ENCODE assay signal across 8 mouse cellular contexts in genomic region chr6:126740211-126741142, GRCm38 (mm10). TPM values are rescaled to one million over a fixed set of nuclear protein-coding genes. Genes with fewer than 3 reads are reported as not detected.
DNase-seq lines count a peak whose midpoint lies in the region; ATAC-seq and TF ChIP-seq lines count a peak whose summit lies in the region.

Kcna6 (minus strand) TSS chr6:126740674.

- H3K9ac ChIP-seq in ES-E14 (ENCODE audit: insufficient read depth, low read depth, low read length, poor library complexity, severe bottlenecking): peak within 1 kb of the TSS; percentile 12; the same call in 1 of the 2 replicates
- peak within 1 kb of the TSS; percentile 63 for H3K9ac ChIP-seq in forebrain, embryonic 13.5 days
- peak within 1 kb of the TSS; percentile 47 for H3K9ac ChIP-seq in midbrain, embryonic 11.5 days (ENCODE audit: low read length)

- no peaks in the 10 kb centered on the region; a peak in 1 of 4 replicates for H3K4me1 ChIP-seq in ES-E14 (ENCODE audit: control insufficient read depth in 2 of 2, insufficient read depth in 2 of 2, low read length in 2 of 2, poor library complexity in 1 of 2)
- peaks cover 11% of the 10 kb centered on the region for H3K4me1 ChIP-seq in forebrain, embryonic 13.5 days
- peaks cover 6% of the 10 kb centered on the region for H3K4me1 ChIP-seq in midbrain, embryonic 11.5 days (ENCODE audit: control insufficient read depth, insufficient read depth, low read length)

- DNase-seq in frontal cortex, postnatal 25 days (ENCODE audit: low spot score in 2 of 2): no peak
- peak; percentile 7 for DNase-seq in ES-E14 (ENCODE audit: low read depth, low spot score)
- DNase-seq in layer of hippocampus, adult 8-10 months (ENCODE audit: low spot score in 2 of 2): no peak
- DNase-seq in midbrain, embryonic 11.5 days (ENCODE audit: low spot score, missing footprints): peak; percentile 96
- no peak for DNase-seq in natural killer cell, adult 2 months (ENCODE audit: low spot score in 2 of 2)
- no peak for DNase-seq in adrenal gland, postnatal 25 days

- WGBS in forebrain, embryonic 13.5 days: 2% methylated on average over 35 of the region's 36 CpGs
- 2% methylated on average over 36 of the region's 36 CpGs for WGBS in midbrain, embryonic 11.5 days

- no peak within 1 kb of the TSS for H3K27ac ChIP-seq in ES-E14 (ENCODE audit: insufficient read depth, low read depth, low read length, poor library complexity, severe bottlenecking)
- H3K27ac ChIP-seq in forebrain, embryonic 13.5 days: no peak within 1 kb of the TSS; the same call in 1 of the 2 replicates
- H3K27ac ChIP-seq in midbrain, embryonic 11.5 days (ENCODE audit: low read depth, low read length): no peak within 1 kb of the TSS

- peak; percentile 19 for ATAC-seq in frontal cortex, adult (ENCODE audit: low TSS enrichment)
- ATAC-seq in forebrain, embryonic 13.5 days: peak; percentile 97
- ATAC-seq in midbrain, embryonic 11.5 days (ENCODE audit: low FRiP score): peak; percentile 92

- H3K27me3 ChIP-seq in forebrain, embryonic 13.5 days: peaks cover 47% of the 10 kb centered on the region
- peaks cover 20% of the 10 kb centered on the region for H3K27me3 ChIP-seq in midbrain, embryonic 11.5 days (ENCODE audit: control insufficient read depth, insufficient read depth, low read length)

- H3K4me2 ChIP-seq in forebrain, embryonic 13.5 days: peak within 1 kb of the TSS; percentile 91
- H3K4me2 ChIP-seq in midbrain, embryonic 11.5 days: peak within 1 kb of the TSS; percentile 93

- peak within 1 kb of the TSS; percentile 58 to 60 for H3K4me3 ChIP-seq in ES-E14 (ENCODE audit: insufficient read depth in 1 of 2, low read depth in 1 of 2, low read length in 2 of 2, poor library complexity in 1 of 2, severe bottlenecking in 1 of 2)
- peak within 1 kb of the TSS; percentile 55 for H3K4me3 ChIP-seq in forebrain, embryonic 13.5 days
- H3K4me3 ChIP-seq in midbrain, embryonic 11.5 days (ENCODE audit: low read depth, low read length): peak within 1 kb of the TSS; percentile 44

- no peaks in the 10 kb centered on the region for H3K36me3 ChIP-seq in ES-E14 (ENCODE audit: control insufficient read depth, insufficient read depth, low read length, poor library complexity, severe bottlenecking)
- H3K36me3 ChIP-seq in forebrain, embryonic 13.5 days (ENCODE audit: poor library complexity, severe bottlenecking): no peaks in the 10 kb centered on the region
- no peaks in the 10 kb centered on the region for H3K36me3 ChIP-seq in midbrain, embryonic 11.5 days (ENCODE audit: control insufficient read depth, insufficient read depth, low read length)

- in situ Hi-C loops in ES-E14 (cut with MboI; ENCODE audit: low sequenced_read_pairs in 2 of 2, unreplicated experiment in 2 of 2): no loop called here

- H3K9me3 ChIP-seq in ES-E14 (ENCODE audit: control insufficient read depth, insufficient read depth, low read depth, low read length): no peaks in the 10 kb centered on the region
- H3K9me3 ChIP-seq in forebrain, embryonic 13.5 days (replicated peaks): no peaks in the 10 kb centered on the region
- H3K9me3 ChIP-seq in midbrain, embryonic 11.5 days (ENCODE audit: control insufficient read depth, low read length): no peaks in the 10 kb centered on the region

TF ChIP-seq in ES-E14, 5 proteins besides CTCF, POLR2A, EP300 and RAD21:
- no peak for TF ChIP-seq CHD2 (IDR thresholded peaks at IDR 0.05; ENCODE audit: low read depth, low read length)
- TF ChIP-seq ZNF384 (IDR thresholded peaks at IDR 0.05; ENCODE audit: low read depth, low read length): no peak
- no peak for TF ChIP-seq MAFK (IDR thresholded peaks at IDR 0.05; ENCODE audit: insufficient read depth, low read depth, low read length)
- TF ChIP-seq HCFC1 (IDR thresholded peaks at IDR 0.05; ENCODE audit: borderline replicate concordance, insufficient read depth, low read length): no peak
- no peak for TF ChIP-seq ZC3H11A (IDR thresholded peaks at IDR 0.05; ENCODE audit: borderline replicate concordance, low read depth, low read length)

RNA-seq across cellular contexts. Expression of gene Kcna6, which starts in this region (rescaled TPM):
- 0.42 and 0.67 TPM in 2 replicates for total RNA-seq in ES-E14 (2012; rRNA removed)
- 4.3 and 4.8 TPM in 2 replicates for polyA plus RNA-seq in forebrain, embryonic 13.5 days (2015; fragmentation: Nextera tagmentation; extraction: Ambion mirVana)
- total RNA-seq in layer of hippocampus, adult 8-10 months (2022): 10 to 100 TPM; 45.8 to 60.4 (median 52.2) TPM
- polyA plus RNA-seq in midbrain, embryonic 11.5 days (2014; fragmentation: Nextera tagmentation; extraction: Ambion mirVana): 4.0 and 4.1 TPM in 2 replicates
- total RNA-seq in adrenal gland, postnatal 25 days (2021): 1.5 and 1.6 TPM in 2 replicates

Comparison
In these comparisons a context has a peak if more than half of its experiments do, and no peak if none do; other contexts are left out.
1. RNA of gene Kcna6 (total RNA-seq): 45.8 to 60.4 TPM in layer of hippocampus, adult 8-10 months; 1.5 to 1.6 TPM in adrenal gland, postnatal 25 days and 0.42 to 0.67 TPM in ES-E14; every median in the first group is over 10 times any median in the second.
2. Peak in DNase-seq, H3K4me3 ChIP-seq and H3K9ac ChIP-seq in ES-E14; RNA of the gene not detected or under 1 TPM.
3. ATAC-seq: peak in every context shown above with its lines; median percentile 97 in forebrain, embryonic 13.5 days; 92 in midbrain, embryonic 11.5 days; 19 in frontal cortex, adult.
4. H3K9ac ChIP-seq: peak in every context shown above with its lines; median percentile 63 in forebrain, embryonic 13.5 days; 47 in midbrain, embryonic 11.5 days; 12 in ES-E14.
5. Peak in every context shown above with its lines, with median percentiles within 50 percentile points of each other: H3K4me3 ChIP-seq.